Mouse (Mus musculus): ENCODE measurements around the gene Uba2. TPM values are rescaled to one million over a fixed set of nuclear protein-coding genes. Genes with fewer than 3 reads are reported as not detected.

Gene Uba2
- polyA plus RNA-seq, 1 experiment from 2014 or later, result 164 TPM

DNA sequence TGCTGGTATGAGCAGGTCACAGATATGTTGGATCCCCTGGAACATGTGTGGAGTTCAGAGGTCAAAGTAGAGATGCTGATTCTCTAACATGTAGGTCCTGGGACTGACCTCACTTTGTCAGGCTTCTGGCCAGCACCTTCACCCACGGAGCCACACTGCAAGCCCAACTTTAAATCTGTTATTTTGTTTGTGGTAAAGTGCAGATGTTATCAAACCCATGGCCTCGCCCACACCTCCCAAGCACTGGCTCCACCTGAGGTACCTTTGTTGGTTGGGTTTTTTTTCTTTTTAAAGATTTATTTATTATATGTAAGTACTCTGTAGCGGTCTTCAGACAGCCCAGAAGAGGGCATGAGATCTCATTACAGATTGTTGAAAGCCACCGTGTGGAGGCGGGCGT is 29.9 kb downstream of the Uba2 start:
- Histone ChIP-seq H3K4me3 (replicated peaks; ENCODE audit: low read length) (no peak overlapping the region), H3K9me3 (ENCODE audit: control insufficient read depth, low read length) (no peaks in the 10 kb centered on the region), H3K36me3 (replicated peaks; ENCODE audit: control insufficient read depth, insufficient read depth) (peaks cover 46% of the 10 kb centered on the region), H3K9ac (no peak overlapping the region), H3K4me1 (replicated peaks; ENCODE audit: control insufficient read depth, insufficient read depth, low read length) (no peaks in the 10 kb centered on the region), H3K4me2 (replicated peaks) (no peak overlapping the region), H3K27me3 (ENCODE audit: control insufficient read depth, insufficient read depth, low read length) (no peaks in the 10 kb centered on the region), H3K27ac (no peak overlapping the region)
- DNase-seq (ENCODE audit: low spot score) (no peak), ATAC-seq (ENCODE audit: low FRiP score) (no peak)
- WGBS, result 94% methylated on average over 6 of the region's 6 CpGs

- Histone ChIP-seq H3K9me3 (ENCODE audit: control insufficient read depth, low read length) (no peaks in the 10 kb centered on the region), H3K27ac (no peak overlapping the region), H3K36me3 (replicated peaks; ENCODE audit: control insufficient read depth, insufficient read depth) (no peaks in the 10 kb centered on the region), H3K4me1 (replicated peaks; ENCODE audit: control insufficient read depth, insufficient read depth, low read length) (peaks cover 17% of the 10 kb centered on the region), H3K9ac (no peak overlapping the region), H3K4me3 (replicated peaks; ENCODE audit: low read length) (no peak overlapping the region), H3K4me2 (replicated peaks) (no peak overlapping the region), H3K27me3 (ENCODE audit: control insufficient read depth, insufficient read depth, low read length) (no peaks in the 10 kb centered on the region)
- DNase-seq (ENCODE audit: low spot score) (no peak), ATAC-seq (ENCODE audit: low FRiP score) (no peak)
- 89% methylated on average over 2 of the region's 2 CpGs for WGBS
Measured at GRCm38 (mm10) chr7:34134336-34134735, 35.1 kb downstream of the Uba2 start.

GRCm38 (mm10) chr7:34133117-34133762 is 36.2 kb downstream of the Uba2 start, which contains the start of gene Wtip:
Wtip (minus strand) TSS chr7:34133268.
- no peaks in the 10 kb centered on the region for H3K36me3 ChIP-seq (replicated peaks; ENCODE audit: control insufficient read depth, insufficient read depth)
- peak; percentile 82 for DNase-seq (ENCODE audit: low spot score)
- no peaks in the 10 kb centered on the region for H3K27me3 ChIP-seq (ENCODE audit: control insufficient read depth, insufficient read depth, low read length)
- H3K4me1 ChIP-seq (replicated peaks; ENCODE audit: control insufficient read depth, insufficient read depth, low read length), result peaks cover 17% of the 10 kb centered on the region
- peak within 1 kb of the TSS; percentile 64 for H3K27ac ChIP-seq
- peak within 1 kb of the TSS; percentile 83 for H3K9ac ChIP-seq
- ATAC-seq (ENCODE audit: low FRiP score), result peak; percentile 89
- H3K4me2 ChIP-seq (replicated peaks), result peak within 1 kb of the TSS; percentile 63
- WGBS, result 3% methylated on average over 39 of the region's 65 CpGs
- H3K9me3 ChIP-seq (ENCODE audit: control insufficient read depth, low read length), result no peaks in the 10 kb centered on the region
- H3K4me3 ChIP-seq (replicated peaks; ENCODE audit: low read length), result peak within 1 kb of the TSS; percentile 85

- peak overlapping the region; percentile 85 for H3K4me3 ChIP-seq (replicated peaks; ENCODE audit: low read length)
- under 1% methylated on average over 97 of the region's 116 CpGs for WGBS
- H3K9ac ChIP-seq, result peak overlapping the region; percentile 83
- ATAC-seq (ENCODE audit: low FRiP score), result peak; percentile 81
- H3K4me2 ChIP-seq (replicated peaks), result peak overlapping the region; percentile 63
- peak; percentile 65 for DNase-seq (ENCODE audit: low spot score)
- H3K36me3 ChIP-seq (replicated peaks; ENCODE audit: control insufficient read depth, insufficient read depth), result no peaks in the 10 kb centered on the region
- no peaks in the 10 kb centered on the region for H3K27me3 ChIP-seq (ENCODE audit: control insufficient read depth, insufficient read depth, low read length)
- no peaks in the 10 kb centered on the region for H3K9me3 ChIP-seq (ENCODE audit: control insufficient read depth, low read length)
- H3K4me1 ChIP-seq (replicated peaks; ENCODE audit: control insufficient read depth, insufficient read depth, low read length), result peaks cover 17% of the 10 kb centered on the region
- H3K27ac ChIP-seq, result peak overlapping the region; percentile 64
Measured at GRCm38 (mm10) chr7:34132355-34133079, 36.9 kb downstream of the Uba2 start.

DNA sequence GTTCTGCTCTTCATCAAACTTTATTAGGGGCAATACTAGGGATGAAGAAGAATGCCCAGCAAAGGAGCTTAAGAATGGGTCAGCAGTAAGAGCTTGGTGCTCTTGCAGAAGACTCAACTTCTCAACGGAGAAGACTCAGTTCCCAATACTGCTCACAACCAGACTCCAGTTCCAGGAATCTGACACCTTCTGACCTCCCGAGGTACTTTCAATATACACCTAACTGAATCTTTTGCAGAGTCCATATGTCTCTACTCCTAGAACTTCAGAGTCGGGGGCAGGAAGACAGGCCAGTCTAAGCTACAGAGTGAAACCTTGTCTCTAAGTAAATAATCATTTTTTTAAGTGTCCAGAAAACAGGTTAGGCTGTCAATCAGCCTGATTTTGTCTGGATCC is 37.4 kb downstream of the Uba2 start:
- no peak for DNase-seq (ENCODE audit: low spot score)
- 0 out of 2 replicates have a peak, but pooled peaks have one; percentile 1 for ATAC-seq (ENCODE audit: low FRiP score)
- Histone ChIP-seq H3K27me3 (ENCODE audit: control insufficient read depth, insufficient read depth, low read length) (no peaks in the 10 kb centered on the region), H3K4me1 (replicated peaks; ENCODE audit: control insufficient read depth, insufficient read depth, low read length) (peaks cover 17% of the 10 kb centered on the region), H3K4me3 (replicated peaks; ENCODE audit: low read length) (peak overlapping the region; percentile 85), H3K9ac (peak overlapping the region; percentile 83), H3K36me3 (replicated peaks; ENCODE audit: control insufficient read depth, insufficient read depth) (no peaks in the 10 kb centered on the region), H3K27ac (no peak overlapping the region), H3K9me3 (ENCODE audit: control insufficient read depth, low read length) (no peaks in the 10 kb centered on the region), H3K4me2 (replicated peaks) (peak overlapping the region; percentile 63)
- WGBS, result 15% methylated on average over 3 of the region's 3 CpGs

- 77% methylated on average over 3 of the region's 3 CpGs for WGBS
- H3K27ac ChIP-seq, result no peak overlapping the region
- no peaks in the 10 kb centered on the region for H3K36me3 ChIP-seq (replicated peaks; ENCODE audit: control insufficient read depth, insufficient read depth)
- H3K4me2 ChIP-seq (replicated peaks), result peak overlapping the region; percentile 63
- H3K27me3 ChIP-seq (ENCODE audit: control insufficient read depth, insufficient read depth, low read length), result no peaks in the 10 kb centered on the region
- H3K4me1 ChIP-seq (replicated peaks; ENCODE audit: control insufficient read depth, insufficient read depth, low read length), result peaks cover 17% of the 10 kb centered on the region
- H3K9ac ChIP-seq, result peak overlapping the region; percentile 83; the same call in 1 of the 2 replicates
- H3K4me3 ChIP-seq (replicated peaks; ENCODE audit: low read length), result peak overlapping the region; percentile 85; the same call in 1 of the 2 replicates
- no peaks in the 10 kb centered on the region for H3K9me3 ChIP-seq (ENCODE audit: control insufficient read depth, low read length)
- DNase-seq (ENCODE audit: low spot score), result no peak
- ATAC-seq (ENCODE audit: low FRiP score), result no peak
Measured at GRCm38 (mm10) chr7:34131118-34131517, 38.3 kb downstream of the Uba2 start.

- Histone ChIP-seq H3K4me3 (replicated peaks; ENCODE audit: low read length) (no peak overlapping the region), H3K4me2 (replicated peaks) (no peak overlapping the region), H3K36me3 (replicated peaks; ENCODE audit: control insufficient read depth, insufficient read depth) (no peaks in the 10 kb centered on the region), H3K9ac (no peak overlapping the region), H3K4me1 (replicated peaks; ENCODE audit: control insufficient read depth, insufficient read depth, low read length) (peaks cover 9% of the 10 kb centered on the region), H3K27me3 (ENCODE audit: control insufficient read depth, insufficient read depth, low read length) (no peaks in the 10 kb centered on the region), H3K27ac (no peak overlapping the region), H3K9me3 (ENCODE audit: control insufficient read depth, low read length) (no peaks in the 10 kb centered on the region)
- DNase-seq (ENCODE audit: low spot score), result no peak
- WGBS, result 91% methylated on average over 3 of the region's 3 CpGs
- no peak for ATAC-seq (ENCODE audit: low FRiP score)
Measured at GRCm38 (mm10) chr7:34126291-34126690, 43.1 kb downstream of the Uba2 start.

DNA sequence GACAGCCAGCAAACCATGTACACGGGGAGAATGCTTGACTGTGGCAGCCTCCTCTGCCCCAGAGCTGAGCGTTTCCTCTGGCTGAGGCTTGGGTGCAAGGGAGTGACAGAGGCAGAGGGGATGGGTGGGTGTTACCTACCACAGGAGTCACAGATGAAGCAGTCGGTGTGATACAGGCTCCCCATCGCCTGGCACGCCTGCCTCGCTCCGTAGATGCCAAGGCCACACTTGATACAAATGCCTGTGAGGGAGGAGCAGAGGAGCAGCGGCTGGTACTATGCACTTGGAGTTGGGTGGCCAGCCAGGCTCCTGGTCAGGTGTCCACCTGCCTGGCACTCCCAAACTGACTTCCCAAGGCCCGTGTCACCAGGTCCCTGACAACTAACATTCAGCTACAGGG is 44.1 kb downstream of the Uba2 start:
- Histone ChIP-seq H3K27ac (no peak overlapping the region), H3K4me1 (replicated peaks; ENCODE audit: control insufficient read depth, insufficient read depth, low read length) (no peaks in the 10 kb centered on the region), H3K4me3 (replicated peaks; ENCODE audit: low read length) (no peak overlapping the region), H3K9ac (no peak overlapping the region), H3K4me2 (replicated peaks) (no peak overlapping the region), H3K9me3 (ENCODE audit: control insufficient read depth, low read length) (no peaks in the 10 kb centered on the region), H3K36me3 (replicated peaks; ENCODE audit: control insufficient read depth, insufficient read depth) (no peaks in the 10 kb centered on the region), H3K27me3 (ENCODE audit: control insufficient read depth, insufficient read depth, low read length) (no peaks in the 10 kb centered on the region)
- ATAC-seq (ENCODE audit: low FRiP score) (no peak), DNase-seq (ENCODE audit: low spot score) (no peak)
- 94% methylated on average over 9 of the region's 9 CpGs for WGBS

DNA sequence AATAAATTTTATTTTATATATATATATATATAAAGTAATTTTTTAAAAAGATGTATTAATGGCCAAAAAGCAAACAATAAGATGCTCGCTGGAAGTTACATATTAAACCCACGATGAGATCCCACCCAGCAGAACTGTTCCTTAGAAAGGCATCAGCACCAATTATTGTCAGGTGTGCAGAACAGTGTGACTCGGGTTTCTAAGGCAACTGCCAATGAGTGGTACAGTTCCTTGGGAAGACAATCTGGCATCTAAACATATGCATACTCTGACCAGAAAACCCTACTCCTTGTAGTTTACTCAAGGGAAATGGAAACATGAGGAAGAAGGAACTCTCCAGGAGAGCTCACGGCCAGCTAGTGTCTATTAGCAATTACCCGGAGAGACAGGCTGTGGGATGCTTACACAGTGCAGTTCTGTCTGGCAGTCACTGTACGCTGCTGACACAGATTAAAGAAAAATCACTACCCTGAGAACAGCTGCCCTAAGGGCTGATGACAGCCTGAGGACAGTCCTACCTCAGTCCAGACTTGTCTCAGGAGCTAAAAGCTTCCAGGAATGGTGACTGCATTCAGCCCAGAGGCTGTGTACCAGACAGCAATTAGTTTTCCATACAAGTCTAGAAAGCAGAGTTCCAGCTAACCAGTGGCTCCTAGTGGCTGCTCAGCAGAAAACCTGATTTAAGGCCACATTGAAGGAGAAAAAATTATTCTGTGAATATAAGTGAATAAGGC is 46.2 kb downstream of the Uba2 start:
- Histone ChIP-seq H3K36me3 (replicated peaks; ENCODE audit: control insufficient read depth, insufficient read depth) (no peaks in the 10 kb centered on the region), H3K9ac (no peak overlapping the region), H3K27ac (no peak overlapping the region), H3K4me3 (replicated peaks; ENCODE audit: low read length) (no peak overlapping the region), H3K9me3 (ENCODE audit: control insufficient read depth, low read length) (no peaks in the 10 kb centered on the region), H3K4me2 (replicated peaks) (no peak overlapping the region), H3K27me3 (ENCODE audit: control insufficient read depth, insufficient read depth, low read length) (no peaks in the 10 kb centered on the region), H3K4me1 (replicated peaks; ENCODE audit: control insufficient read depth, insufficient read depth, low read length) (no peaks in the 10 kb centered on the region)
- ATAC-seq (ENCODE audit: low FRiP score), result peak; percentile 35; the same call in 1 of the 2 replicates
- peak; percentile 32 for DNase-seq (ENCODE audit: low spot score)
- WGBS, result 80% methylated on average over 6 of the region's 6 CpGs
